Mouse (Mus musculus) left cerebral cortex, postnatal 4 days (tissue): ENCODE results near the gene Psme2. TPM values are rescaled to one million over a fixed set of nuclear protein-coding genes. Genes with fewer than 3 reads are reported as not detected.

Source experiments
- DNase-seq: peaks from one replicate; pipeline ENCODE4 v3.0.0-alpha.2; 2022
- intact Hi-C: fragments of 180-260 bp; cut with DNase I; formaldehyde crosslinking; loops from one replicate; pipeline ENCODE4 v1.15.1; 2025
- total RNA-seq, 2 experiments: library from RNA; stranded (reverse); gene quantifications; 2 replicates each; pipeline ENCODE4 v1.2.3; 2021

The Psme2 gene
- 100 to 1,000 TPM in 1 of 2 experiments, 10 to 100 TPM in 1; 98.8 to 106 TPM for total RNA-seq

GRCm38 (mm10) chr14:55590748-55591330, at the start of gene Psme2:
Gene Psme2, minus strand, starts transcription at chr14:55591113.
- peak; percentile 95 for DNase-seq
- intact Hi-C loops: no loop called here

- intact Hi-C loops: no loop called here
- DNase-seq: no peak
These were observed 46.9 kb upstream of the Psme2 start, which contains the start of gene Gm49378 for GRCm38 (mm10) chr14:55637795-55638194. Gene Gm49378, minus strand, starts transcription at chr14:55637895.

GRCm38 (mm10) chr14:55635523-55636007, 44.7 kb upstream of the Psme2 start, which contains the start of gene Ipo4:
Gene Ipo4, minus strand, starts transcription at chr14:55635957.
- intact Hi-C loops: no loop called here
- DNase-seq: peak; percentile 90

GRCm38 (mm10) chr14:55634874-55635522, 44.1 kb upstream of the Psme2 start:
- intact Hi-C loops: no loop called here
- peak; percentile 67 for DNase-seq

GRCm38 (mm10) chr14:55629312-55629711, 38.4 kb upstream of the Psme2 start:
- DNase-seq: peak; percentile 29
- intact Hi-C loops: no loop called here

- intact Hi-C loops: no loop called here
- no peak for DNase-seq
These were observed 37.3 kb upstream of the Psme2 start for GRCm38 (mm10) chr14:55628077-55628827.

GRCm38 (mm10) chr14:55618486-55619195, 27.7 kb upstream of the Psme2 start:
- no peak for DNase-seq
- intact Hi-C loops: no loop called here

GRCm38 (mm10) chr14:55617822-55618221, 26.9 kb upstream of the Psme2 start, which contains the start of gene Rec8:
Gene Rec8, plus strand, starts transcription at chr14:55618037.
- intact Hi-C loops: no loop called here

GRCm38 (mm10) chr14:55616844-55617243, 25.9 kb upstream of the Psme2 start:
- no peak for DNase-seq
- intact Hi-C loops: no loop called here

More at GRCm38 (mm10) chr14:55617822-55618221, 26.9 kb upstream of the Psme2 start, which contains the start of gene Rec8:
- DNase-seq: peak; percentile 45

- intact Hi-C loops: no loop called here
These were observed 25.0 kb upstream of the Psme2 start for GRCm38 (mm10) chr14:55615876-55616275.

GRCm38 (mm10) chr14:55614565-55615178, 23.8 kb upstream of the Psme2 start:
- DNase-seq: no peak
- intact Hi-C loops: no loop called here

More at GRCm38 (mm10) chr14:55615876-55616275, 25.0 kb upstream of the Psme2 start:
- DNase-seq: no peak

- intact Hi-C loops: no loop called here
- DNase-seq: no peak
These were observed 22.4 kb upstream of the Psme2 start for GRCm38 (mm10) chr14:55613346-55613745.

- no peak for DNase-seq
- intact Hi-C loops: no loop called here
These were observed 17.4 kb upstream of the Psme2 start for GRCm38 (mm10) chr14:55608339-55608738.

- no peak for DNase-seq
- intact Hi-C loops: no loop called here
These were observed 15.0 kb upstream of the Psme2 start for GRCm38 (mm10) chr14:55605743-55606459.

GRCm38 (mm10) chr14:55604823-55605222, 13.9 kb upstream of the Psme2 start:
- no peak for DNase-seq
- intact Hi-C loops: no loop called here

- intact Hi-C loops: no loop called here
- peak; percentile 85 for DNase-seq
These were observed 13.0 kb upstream of the Psme2 start for GRCm38 (mm10) chr14:55603633-55604576.

- DNase-seq: no peak
- intact Hi-C loops: no loop called here
These were observed 12.3 kb upstream of the Psme2 start, which contains the start of gene Irf9 for GRCm38 (mm10) chr14:55603271-55603632. Gene Irf9, plus strand, starts transcription at chr14:55603571.
